Mouse (Mus musculus): ENCODE data around the gene Stra6l.

Stra6l gene

DNA sequence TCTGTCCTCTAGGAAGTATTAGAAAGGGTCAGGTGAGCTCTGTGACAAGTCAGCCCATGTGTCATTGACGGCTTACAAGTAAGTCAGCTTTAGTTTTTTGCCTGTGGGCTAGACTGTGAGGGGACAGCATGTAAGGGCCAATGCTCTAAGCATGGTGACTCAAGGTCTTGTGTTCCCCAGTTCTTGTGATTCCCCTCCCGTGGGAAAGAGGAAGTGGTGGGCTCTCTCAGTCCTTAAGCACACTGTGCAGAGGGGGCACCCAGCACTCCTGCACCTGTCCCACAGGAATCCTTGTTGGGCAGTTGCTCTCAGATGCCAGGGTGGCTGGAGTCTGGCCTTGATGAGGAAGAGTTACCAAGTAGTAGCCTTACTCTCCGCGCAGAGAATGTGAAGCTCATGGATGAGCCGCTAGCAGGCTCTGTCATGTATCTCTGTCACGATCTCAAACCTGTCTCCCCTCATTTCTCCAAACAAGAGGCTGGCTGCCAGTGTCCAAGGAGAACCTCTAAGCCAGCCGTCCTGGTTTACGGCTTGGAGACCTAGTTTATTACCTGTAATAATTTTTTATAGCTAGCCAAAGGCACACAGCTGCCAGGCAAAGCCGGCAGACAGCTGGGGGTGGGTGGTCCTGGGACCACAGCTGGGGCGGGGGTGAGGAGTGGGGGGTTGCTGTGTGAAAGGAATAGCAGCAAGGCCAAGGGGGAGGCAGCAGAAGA is at the start of gene Stra6l:
Stra6l (plus strand) TSS at position 556 of the 716 bp plus-strand sequence.
- DNase-seq: no peak

DNA sequence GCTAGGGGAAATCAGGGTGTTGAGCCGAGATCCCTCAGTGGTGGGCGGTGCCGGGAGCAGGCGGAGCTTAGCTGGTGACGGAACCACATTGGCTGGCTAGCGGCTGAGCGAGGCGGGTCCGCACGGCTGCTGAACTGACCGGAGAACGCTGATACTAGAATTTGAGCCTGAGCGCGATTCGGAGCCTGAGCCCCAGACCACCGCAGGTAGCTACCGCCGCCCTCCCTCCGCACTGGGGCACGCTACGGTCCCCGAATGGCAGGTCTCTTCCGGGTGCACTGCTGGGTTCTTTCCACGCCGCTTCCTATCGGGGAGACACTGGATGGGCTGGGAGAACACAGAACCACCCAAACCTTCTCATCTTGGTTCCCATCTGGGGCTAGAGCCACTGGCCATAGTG is 49.5 kb upstream of the Stra6l start, which contains the start of gene Aldh1b1:
Aldh1b1 (plus strand) TSS at position 59 of the 400 bp plus-strand sequence.
- peak; percentile 81 for DNase-seq

DNA sequence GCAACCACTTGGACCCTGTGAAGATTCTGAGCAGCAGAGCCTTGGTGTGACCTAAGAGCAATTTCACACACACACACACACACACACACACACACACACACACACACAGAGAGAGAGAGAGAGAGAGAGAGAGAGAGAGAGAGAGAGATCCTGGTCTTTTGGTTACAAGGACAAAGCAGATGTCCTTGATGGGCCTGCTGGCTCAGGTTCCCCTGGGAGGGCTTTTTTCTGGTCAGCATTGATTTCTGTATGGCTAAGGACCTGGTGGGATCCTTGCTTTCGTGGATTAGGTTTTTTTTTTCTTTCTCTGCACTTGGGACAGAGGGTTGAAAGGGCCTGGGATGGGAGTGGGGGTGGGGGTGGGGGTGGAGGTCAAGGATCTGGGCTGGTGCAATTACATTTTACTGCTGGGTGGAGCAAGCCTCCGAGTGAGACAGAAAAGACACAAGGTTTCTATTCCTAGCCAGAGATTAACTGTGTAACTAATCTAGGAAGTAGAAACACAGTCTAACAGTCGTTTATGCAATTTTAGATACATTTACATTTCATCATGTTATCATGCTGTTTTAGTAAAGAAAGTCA is 48.4 kb upstream of the Stra6l start:
- DNase-seq: no peak

DNA sequence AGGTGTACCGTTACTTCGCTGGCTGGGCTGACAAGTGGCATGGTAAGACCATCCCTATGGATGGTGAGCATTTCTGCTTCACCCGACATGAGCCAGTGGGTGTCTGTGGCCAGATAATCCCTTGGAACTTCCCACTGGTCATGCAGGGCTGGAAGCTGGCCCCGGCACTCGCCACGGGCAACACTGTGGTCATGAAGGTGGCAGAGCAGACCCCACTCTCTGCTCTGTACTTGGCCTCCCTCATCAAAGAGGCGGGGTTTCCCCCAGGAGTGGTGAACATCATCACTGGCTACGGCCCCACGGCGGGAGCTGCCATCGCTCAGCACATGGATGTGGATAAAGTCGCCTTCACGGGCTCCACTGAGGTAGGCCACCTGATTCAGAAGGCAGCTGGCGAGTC is 45.6 kb upstream of the Stra6l start:
- no peak for DNase-seq

DNA sequence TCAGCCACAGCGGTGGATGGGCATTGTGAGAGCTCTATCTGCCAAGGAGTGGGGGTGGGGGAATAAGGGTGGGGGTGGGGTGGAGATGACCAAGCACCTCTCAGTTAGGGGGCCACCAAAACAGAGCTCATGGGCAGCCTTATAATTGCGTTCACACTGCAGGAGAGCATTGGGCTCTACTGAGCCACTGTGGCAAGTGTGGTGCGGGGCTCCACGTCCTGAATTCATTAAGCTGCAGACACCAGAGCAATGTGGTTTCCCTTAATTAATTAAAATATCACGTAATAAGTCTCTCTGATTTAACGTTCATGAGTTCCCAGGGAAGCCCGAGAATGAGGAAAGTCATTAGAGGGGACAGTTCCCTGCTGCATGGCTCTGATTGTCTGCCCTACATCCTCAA is 40.4 kb upstream of the Stra6l start:
- no peak for DNase-seq

DNA sequence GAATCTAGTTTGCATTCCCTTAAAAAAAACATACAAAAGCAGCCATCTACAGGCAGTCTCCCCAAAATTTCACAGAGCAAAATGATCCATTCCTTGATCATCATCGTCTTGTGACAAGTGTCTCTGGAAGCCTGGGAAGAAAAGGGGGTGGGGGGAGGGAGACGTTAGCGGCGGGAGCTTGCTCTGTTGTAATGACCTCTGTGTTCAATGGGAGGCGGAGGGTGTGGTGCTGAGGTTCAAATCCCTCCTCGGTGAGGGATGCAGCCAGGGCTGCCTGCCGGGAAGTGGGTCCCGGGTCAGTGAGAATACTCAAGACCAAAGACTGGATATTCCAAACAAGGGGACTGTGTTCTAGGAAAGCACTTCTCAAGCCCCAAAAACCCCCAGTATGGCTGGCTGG is 37.2 kb upstream of the Stra6l start:
- no peak for DNase-seq

DNA sequence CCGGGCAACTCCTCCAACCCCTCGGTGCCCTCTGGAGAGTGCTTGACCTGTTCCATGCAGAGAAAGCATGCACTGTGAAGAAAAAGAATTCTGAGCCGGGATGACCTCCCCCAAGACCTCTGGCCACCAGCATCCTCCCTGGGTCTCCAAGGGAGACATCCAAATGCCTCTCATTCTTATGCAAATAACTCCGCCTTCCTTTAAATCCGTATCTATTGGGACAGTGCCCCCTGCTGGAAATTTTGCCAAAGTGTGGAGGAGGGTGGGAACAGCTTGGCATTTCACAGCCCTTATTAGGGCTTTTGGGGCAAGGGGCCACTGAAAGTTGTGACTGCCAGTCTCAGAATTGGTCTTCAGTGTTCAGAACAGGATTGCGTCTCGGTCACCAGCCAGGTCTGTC is 32.9 kb upstream of the Stra6l start:
- peak; percentile 26 for DNase-seq

DNA sequence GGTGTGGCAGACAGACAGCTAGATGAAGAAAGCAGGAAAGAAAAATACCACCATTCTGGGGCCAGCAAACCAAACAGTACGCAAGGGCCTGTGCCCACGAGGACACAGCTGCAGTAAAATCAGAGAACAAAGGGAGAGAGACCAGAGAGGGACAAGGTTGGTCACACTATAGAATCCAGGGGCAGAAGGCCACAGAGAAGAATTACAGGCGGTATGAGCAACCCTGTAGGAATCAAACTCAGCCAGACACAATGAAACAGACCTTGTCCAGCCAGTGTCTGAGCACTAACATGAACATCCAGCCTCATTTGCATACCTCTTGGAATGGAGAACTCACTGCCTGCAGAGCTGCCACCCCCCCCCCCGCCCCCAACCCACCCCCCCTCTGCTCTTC is 29.7 kb upstream of the Stra6l start:
- DNase-seq: no peak

DNA sequence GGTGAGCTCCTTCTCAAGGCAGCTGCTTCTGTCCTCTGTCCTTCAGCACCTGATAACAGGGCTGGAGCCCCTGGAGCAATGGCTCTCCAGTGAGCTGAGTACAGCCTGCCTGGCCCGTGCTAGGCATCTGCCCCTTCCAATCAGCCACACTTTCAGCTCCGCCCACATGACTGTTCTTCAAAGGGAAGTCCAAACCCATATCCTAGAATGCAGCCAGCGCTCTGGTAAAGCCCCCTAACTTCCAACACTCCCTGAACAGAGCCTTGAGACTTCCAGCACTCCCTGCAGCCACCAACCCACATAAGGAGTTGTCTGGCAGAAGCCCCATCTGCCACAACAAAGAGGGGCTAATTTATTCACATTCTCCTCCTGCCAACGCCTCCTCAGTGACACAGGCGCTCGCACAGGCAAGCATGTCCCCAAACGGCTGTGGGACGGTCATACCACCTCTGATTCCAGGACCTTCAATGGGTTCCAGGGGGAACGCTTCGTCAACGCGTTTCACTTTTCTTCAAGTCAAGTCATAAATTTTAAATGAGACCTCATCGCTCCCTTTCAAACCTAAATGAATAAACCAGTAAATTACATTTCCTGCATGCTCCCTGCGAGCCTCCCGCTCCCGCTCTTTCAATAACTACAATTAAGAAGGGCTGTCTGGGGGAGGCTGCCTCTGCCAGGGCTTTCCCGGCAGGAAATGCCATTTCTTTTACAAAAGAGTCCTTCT is 29.1 kb upstream of the Stra6l start:
- DNase-seq: peak; percentile 19

DNA sequence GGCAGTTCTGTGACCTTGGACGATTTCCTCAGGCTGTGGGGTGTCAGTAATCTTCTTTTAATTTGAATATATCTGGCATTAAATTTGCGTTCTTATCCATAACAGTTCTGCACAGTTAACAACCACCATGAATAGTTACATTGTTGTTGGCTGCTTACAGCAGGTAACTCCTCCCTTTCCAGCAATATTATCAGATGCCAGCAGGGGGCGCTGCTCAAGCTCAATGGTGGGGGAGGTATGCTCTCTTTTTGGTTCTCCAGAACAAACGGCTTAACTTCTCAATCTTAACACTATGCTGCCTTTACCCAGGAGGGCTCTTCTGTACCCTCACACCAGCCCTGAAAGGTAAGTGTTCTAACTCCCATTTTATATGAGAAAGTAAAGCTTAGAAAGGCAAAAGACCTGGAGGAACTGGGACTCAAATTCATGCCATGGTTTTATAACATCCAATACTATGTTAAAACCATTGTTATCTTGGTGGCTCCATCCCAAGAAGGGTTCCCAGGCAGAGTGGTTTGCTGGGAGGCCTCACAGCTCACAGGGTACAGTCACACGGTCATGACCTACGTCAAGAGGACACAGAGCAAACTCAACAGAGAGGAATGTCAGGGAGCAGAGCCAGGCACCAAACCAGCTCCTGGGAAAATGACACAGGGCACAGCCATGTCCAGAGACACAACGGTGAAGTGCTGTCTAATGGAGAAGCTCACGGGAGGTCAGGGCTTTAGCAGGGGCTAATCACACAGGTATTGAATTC is 28.2 kb upstream of the Stra6l start:
- peak; percentile 62 for DNase-seq

DNA sequence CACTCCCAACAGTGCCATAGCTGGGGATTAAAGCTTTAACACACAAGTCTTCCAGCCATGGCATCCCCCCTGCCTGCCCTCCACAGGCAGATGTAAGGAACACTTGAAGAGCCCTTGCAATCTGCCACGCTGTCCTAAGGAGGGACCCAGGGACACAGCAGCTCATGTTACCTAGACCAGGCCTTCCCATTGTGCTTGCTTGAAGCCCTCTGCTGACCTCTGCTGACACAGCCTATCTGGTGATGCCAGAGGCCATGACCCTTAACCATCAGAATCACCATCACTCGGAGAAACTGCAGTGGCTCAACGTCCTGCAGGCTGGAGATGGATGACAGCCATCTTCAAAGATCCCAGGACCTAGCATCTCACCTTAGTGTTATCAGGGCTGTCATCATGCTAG is 26.5 kb upstream of the Stra6l start:
- DNase-seq: no peak

DNA sequence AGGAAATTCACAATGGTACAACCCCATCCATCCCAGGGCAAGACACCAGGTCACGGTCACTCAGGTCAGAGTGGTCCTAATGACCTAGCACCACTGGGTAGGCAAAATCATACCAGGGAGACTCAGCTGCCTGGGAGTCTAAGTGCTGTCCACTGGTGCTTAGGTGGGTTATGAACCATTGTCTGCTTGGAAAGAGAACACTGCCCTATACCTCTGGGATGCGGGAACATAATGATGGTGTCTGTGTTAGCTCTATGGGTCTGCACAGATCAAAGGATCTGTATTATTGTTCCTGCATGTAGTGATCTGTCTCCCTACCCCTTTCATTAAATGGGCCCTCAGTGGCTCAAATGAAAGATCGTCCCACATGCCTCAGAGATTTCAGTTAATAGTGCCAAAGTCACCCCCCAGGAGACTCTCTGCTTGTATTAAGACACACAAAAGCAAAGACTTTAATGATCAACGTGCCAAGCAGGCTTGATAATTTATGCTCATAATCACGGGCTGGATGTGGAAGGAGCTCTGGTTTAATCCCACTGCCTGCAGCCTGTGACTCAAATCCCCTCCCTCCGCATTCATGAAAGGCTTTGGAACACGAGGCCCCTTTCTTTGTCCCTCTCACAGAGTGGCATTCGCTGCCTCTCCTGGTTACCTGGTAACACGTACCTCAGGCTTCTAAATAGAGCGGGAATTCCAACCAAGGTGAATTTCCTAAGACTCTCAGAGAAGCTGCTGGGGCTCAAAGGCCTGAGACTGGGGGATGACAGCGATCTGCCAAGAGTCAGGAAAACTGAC is 25.5 kb upstream of the Stra6l start:
- DNase-seq: no peak

DNA sequence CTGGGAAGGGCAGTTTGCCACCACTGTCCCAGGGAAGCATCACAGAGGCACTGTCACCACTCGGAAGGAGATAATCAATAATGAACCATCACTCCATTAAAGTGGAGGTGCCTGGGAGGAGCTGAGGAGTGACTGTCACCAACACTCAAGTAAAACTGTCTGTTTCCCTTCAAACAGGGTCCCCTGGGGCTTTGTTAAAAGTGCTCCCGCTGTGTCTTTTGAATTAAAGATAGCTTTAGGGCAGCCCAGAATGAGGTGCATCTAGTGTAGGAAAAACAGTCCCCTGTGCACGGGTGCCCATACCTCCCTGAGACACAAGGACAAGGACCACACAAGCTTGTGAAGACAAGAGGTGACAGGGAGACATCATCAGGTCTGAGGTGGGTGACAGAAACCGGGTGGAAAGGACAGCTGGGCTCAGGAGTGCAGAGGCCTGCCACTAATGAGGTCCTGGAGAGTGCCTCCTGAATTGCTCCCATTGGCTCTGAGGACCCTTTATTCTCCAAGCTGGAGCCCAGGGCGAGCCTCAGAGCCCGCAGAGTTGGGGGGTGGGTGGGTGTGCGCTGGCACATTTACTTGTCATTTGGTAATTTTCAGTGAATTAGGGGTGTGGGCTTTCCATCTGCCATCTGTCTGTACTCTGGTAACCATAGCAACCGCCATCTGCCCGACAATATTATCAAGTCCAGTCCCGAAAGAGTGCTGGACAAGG is 24.3 kb upstream of the Stra6l start:
- DNase-seq: no peak

DNA sequence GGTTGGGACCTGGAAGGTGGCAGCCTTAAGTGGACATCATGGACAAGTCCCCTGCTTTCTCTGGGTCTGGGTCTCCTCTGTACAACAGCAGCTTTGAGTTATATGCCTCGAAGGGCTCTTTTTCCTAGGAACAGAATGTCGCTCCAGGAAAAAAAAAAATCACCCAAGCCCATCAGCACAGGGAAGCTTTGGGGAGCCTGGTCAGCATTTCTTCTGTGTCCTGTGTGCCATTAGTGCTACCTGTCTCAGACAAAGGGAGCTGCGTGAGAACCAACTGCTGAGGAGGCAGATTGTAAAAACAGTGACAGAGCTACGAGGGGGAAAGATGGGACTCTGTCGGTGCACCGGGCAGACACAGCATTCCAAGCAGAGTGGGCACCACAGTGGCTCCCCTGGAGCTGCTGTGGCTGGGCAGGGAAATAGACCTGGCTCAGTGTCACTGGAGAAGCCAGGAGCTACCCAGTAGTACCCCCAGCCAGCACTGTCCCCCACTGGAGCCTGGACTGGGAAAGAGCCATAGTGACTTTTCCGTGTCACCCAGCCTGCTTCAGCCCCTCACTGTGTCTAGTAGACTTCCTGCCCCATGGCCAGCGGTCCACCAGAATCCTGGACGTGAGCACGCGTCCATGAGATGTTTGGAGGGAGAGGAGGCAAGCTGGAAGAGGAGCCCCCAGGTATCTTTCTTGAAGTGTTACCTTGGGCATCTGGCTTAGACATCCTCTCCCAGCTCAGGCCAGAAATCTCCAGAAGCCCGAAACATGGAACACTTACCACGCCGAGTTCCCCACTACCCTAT is 23.5 kb upstream of the Stra6l start:
- DNase-seq: no peak

DNA sequence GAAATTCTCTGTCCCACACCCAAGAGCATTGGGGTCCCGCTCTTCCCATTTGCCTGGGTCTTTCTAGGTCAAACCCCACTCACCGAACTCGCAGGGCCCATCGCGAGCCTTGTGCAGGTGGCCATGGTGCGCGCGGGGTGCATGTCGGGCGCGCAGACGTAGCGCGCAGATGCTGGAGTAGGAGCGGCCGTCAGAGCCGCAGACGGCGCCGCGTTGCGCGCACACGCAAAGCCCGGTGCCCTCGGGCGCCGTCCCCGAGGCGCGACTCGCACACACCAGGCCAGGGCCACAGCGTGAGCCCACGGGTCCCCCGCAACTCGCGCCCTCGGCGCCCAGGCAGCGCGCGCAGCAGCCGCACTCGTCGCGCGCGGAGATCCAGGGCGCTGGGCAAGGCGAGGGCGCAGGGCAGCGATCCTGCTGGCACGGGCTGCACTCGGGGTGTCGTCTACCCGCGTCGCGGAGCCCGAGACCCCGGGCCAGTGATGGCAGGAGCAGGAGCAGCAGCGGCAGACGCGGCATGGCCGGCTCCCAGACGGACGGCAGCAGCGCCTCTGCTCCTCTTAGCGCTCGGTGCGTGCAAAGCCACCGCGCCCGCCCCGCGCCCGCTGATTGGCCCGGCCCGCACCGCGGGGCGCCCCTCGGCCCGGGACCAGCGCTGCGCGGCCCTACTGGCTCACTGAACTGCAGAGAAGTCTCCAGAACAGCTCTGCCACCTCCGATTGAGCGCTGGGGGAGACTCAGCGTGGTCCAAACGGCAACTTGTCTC is 22.0 kb upstream of the Stra6l start, which contains the start of gene Igfbpl1:
Igfbpl1 (minus strand) TSS at position 649 of the 766 bp plus-strand sequence.
- DNase-seq: no peak

DNA sequence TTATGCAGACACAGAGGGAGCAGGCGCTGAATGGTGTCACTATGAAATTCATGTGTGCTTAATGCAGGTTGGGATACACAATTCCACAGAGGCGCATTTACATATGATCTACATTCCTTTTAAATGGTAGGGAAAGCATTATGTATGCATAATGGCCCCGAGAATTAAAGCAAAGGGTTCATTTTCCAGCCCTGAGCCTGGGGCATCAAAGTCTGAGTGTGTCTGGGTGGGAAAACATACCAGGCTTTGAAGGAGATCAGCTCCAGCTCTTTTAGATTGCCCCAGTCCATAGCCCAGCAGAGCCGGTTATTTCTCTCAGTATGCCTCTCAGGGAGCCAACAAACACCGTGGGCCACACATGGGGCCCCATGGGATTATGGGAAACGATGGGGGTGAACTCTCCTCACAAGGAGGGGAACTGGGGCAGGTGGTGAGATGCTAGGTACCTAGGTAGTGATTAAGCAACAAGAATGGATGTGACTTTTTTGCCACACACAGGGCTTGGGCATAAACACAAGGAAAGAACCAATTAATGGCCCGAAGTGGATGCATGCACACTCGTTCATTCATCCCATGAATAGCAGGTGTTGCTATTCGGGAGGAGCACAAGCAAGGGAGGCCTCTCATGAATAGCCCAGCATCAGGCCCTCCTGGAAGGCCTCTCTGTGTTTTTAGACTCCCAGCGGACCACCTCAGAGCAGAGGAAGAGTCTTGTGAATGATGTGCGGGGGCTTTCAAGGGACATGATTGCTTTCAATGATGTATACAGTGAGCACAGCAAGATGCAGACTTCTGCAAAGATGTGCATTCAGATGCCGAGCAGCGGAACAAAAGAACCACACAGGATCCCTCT is 18.3 kb upstream of the Stra6l start:
- no peak for DNase-seq

DNA sequence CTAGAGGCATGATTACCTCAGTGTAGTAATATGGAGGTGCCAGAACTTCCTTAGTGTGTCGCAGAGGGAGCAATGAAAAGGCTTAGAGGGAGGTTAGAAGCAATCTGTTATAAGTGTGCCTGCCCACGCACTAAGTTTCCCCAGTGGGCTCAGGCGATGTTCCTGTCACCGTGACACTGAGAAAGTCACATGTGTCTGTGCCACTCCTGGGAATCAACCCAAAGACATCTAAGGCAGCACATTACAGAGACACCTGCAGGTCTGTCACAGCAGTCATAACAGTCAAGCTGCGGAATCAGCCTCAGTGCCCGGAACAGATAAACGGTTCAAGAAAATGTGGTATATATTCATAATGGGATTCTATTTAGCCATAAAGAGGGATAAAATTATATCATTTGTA is 16.5 kb upstream of the Stra6l start:
- no peak for DNase-seq

DNA sequence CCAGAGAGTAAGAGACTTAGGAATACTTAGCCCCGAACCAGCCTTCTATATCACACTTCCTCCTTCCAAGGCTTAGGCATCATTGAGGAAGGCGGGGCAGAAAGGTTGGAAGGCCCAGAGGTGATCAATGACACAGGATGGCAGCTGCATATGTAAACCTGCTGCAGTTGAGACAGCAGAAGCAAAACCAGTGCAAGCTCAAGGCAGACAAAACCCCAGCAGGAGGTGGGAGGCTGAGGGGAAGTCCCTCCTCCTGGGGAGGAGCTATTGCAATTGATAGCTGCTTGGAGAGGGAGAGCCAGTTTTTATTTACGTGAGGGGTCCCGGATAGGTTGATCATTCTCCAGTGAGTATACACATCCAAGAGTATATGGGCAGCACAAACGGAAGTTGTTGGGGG is 15.0 kb upstream of the Stra6l start:
- DNase-seq: no peak

DNA sequence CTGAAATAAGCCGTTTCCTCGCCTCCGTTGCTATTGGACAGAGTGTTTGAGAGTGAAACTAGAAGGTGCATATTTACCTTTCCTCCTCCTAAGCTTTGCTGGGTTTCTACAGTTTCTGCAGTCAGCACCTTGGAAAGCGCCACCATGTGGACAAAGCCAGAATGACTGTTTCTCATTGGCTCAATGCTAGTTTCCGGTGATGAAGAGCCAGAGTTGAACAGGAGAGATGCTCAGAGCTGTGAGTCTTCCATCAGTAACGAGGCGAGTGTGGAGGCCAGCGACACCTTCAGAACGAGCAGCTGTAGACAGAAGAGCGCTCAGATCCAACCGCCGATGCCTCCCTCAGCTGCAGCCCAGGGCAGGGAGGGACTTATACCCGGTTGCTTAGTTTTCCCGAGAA is 4.1 kb upstream of the Stra6l start:
- peak; percentile 39 for DNase-seq

Data from liver (tissue).